Mouse (Mus musculus) thymus, postnatal 10 days (tissue): Measurements from ENCODE around the gene Efcab9.
A peak's percentile ranks its signal among the peaks of the same experiment; 100 is the strongest.
"Not testable (repeated sequence)": the region's sequence is repeated elsewhere in the genome, so short reads cannot be mapped to it uniquely, and the experiment has no call there.

Experiments used
- DNase-seq, 2 experiments: peaks; one replicate each; pipeline ENCODE4 v3.0.0; 2021; ENCODE audit warnings: low spot score in 2 of 2

The Efcab9 gene

DNA sequence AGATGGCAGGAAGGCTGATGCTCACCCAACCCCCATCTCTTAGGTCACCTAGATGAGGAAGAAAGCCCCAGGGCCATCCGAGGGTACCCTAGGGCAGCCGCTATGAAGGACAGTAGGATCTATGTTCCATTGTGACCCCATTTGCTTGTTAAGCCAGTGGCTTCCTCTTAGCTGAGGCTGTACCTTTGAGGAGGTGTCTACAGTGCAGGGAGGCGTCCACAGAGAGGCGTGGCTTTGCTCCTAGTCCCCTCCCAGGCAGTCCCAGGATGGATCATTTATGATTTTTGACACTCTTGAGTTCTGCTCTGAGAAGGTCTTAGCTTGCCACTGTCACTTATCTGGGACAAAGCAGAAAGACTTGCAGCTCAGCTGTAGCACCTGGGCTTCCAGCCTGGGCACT lies 7.0 kb upstream of the Efcab9 start:
- no peak for DNase-seq

- no peak for DNase-seq
Observed at GRCm38 (mm10) chr11:32538435-32538834, 6.6 kb upstream of the Efcab9 start.

GRCm38 (mm10) chr11:32536954-32537353 lies 5.1 kb upstream of the Efcab9 start:
- no peak for DNase-seq

DNA sequence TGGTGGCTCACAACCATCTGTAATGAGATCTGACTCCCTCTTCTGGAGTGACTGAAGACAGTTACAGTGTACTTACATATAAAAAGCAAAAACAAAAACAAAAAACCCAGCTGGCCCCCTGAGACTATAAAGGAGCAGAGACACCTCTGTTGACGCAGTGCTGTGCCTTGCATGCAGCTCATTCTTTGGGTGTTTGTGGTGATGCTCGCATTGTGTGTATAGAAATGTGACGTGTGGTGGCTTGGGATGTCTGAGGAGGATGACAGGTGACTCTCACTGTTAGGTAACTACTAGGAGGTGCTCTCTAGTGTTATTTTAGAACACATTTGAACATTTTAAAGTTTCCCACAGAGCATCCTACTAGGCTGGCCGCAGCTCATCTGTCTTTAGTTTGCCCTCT lies 3.8 kb upstream of the Efcab9 start:
- no peak for DNase-seq

- DNase-seq: no peak
Observed at GRCm38 (mm10) chr11:32534453-32535075, 2.7 kb upstream of the Efcab9 start.

DNA sequence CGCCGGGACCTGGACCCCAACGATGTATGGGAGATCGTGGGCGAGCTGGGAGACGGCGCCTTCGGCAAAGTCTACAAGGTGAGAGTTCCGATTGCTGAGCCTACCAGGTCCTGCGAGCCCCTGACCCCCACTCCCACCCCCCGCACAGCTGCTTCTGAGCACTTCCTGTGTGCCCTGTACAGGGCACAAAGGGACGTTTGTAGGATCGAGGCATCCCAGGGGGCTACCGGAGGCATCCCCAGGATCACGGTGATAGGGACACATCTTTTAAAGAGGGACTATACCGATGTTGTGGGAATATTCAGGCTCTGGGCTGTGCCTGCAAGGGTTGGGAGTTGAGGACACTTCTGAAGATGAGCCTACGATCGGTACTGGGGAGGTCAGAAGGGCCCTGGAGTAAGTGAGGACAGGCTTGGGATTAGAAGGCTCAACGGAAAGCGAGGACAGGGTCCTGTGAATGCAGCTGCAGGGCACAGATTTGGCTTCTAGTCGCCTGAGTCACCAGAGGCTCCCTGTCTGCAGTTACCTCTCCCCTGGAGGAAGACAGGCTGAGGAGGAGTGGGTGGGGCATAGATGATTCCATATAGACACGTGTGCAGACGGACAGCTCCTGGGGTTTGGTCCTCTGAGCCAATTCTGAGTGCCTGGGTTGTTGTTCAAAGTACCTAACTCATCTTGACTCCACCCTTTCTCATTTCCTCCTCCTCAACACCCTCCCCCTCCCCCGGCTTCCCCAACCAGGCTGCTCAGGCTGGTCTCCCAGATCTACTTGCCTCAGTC lies 1.8 kb upstream of the Efcab9 start:
- DNase-seq: peak; percentile 72 to 82

GRCm38 (mm10) chr11:32532765-32533481 lies 1.0 kb upstream of the Efcab9 start, which contains the start of gene Stk10:
Stk10 (plus strand) TSS chr11:32533305.
- DNase-seq: peak; percentile 92 to 93

DNA sequence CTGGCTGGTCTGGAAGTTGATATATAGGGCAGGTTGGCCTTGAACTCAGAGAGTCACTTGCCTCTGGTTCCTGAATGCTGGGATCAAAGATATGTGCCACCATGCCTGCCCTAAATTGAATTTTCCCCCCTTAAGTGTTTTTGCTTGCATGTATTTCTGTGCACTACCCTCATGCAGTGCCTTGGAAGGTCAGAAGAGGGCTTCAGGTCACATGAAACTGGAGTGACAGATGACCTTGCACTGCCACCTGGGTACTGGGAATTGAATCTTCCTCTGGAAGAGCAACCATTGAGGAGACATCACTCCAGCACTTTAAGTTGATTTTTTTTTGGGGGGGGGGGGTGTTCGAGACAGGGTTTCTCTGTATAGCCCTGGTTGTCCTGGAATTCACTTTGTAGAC lies 1.7 kb downstream of the Efcab9 start:
- DNase-seq: no peak

GRCm38 (mm10) chr11:32527006-32527405 lies 4.9 kb downstream of the Efcab9 start:
- no peak for DNase-seq

DNA sequence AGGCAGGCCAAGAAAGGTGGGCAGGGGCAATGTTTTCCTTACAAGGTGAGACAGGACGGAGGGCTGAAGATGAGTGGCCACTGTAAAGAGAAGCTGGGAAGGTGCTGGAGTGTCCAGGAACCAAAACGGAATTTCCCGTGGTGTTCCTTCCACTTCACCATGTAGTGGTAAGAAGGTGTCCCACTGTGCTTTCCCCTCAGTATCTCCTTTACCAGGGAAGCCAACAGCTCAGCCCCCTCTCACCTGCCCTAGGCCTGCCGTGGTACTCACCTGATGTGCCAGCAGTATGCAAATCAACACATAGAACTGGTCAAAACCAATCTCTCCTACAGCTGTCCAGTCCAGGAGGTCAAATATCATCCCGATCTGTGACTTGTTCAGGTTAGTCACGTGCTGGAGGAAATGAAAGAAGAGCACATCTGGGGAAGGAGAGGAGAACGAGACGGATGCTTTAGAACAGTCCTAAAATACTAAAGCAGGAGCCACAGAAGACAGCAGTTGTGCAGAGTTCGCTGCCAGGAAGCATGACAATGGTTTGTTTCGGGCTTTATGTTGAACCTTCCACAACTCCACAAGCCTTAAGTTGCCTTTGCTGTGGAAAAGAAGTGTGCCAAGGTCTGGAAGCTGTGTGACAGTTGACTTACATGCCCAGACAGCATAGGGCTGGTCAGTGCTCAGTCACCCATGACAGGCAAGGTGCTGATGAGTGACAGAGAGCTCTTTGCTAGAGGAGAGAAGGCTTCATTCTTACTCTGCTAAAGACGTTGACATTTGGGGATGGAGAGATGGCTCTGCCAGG lies 7.6 kb downstream of the Efcab9 start:
- DNase-seq: no peak

DNA sequence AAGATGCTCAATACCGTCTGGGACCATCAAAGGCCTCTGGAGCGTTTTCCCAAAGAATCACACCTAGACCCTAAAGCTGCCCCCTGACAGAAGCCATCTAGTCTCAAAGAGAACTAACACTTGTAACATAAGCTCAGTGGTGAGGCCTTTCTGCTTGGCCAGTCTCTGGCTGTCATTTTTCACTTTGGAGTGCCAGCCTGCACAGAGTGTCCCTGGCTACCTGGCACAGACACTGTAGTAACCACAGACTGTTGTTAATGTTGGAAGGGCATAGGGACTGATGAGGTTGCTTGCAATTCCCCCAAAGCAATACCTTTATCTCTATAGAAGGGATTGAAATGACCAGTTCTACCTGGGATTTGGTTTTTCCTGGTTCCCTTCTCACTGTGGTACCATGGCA lies 10.6 kb downstream of the Efcab9 start:
- no peak for DNase-seq

GRCm38 (mm10) chr11:32519354-32519753 lies 12.5 kb downstream of the Efcab9 start:
- no peak for DNase-seq

DNA sequence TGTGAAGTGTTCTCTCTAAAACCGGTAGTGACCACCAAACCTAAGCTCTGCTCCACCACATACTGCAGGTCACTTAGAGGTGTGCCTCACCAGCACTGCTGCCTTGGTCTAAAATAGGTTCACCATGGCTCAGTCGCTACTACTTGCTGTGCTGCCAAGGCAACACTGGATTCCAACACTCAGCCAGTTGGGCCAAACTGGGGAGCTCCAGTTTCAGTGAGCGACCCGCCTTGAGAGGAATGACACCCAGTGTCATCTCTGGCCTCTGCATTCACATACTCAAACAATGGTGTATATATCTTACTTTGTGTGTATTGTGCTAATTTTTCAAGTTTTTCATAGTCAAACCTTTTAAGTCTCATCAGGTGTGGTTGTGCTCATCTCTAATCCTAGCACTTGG lies 13.1 kb downstream of the Efcab9 start:
- DNase-seq: no peak

DNA sequence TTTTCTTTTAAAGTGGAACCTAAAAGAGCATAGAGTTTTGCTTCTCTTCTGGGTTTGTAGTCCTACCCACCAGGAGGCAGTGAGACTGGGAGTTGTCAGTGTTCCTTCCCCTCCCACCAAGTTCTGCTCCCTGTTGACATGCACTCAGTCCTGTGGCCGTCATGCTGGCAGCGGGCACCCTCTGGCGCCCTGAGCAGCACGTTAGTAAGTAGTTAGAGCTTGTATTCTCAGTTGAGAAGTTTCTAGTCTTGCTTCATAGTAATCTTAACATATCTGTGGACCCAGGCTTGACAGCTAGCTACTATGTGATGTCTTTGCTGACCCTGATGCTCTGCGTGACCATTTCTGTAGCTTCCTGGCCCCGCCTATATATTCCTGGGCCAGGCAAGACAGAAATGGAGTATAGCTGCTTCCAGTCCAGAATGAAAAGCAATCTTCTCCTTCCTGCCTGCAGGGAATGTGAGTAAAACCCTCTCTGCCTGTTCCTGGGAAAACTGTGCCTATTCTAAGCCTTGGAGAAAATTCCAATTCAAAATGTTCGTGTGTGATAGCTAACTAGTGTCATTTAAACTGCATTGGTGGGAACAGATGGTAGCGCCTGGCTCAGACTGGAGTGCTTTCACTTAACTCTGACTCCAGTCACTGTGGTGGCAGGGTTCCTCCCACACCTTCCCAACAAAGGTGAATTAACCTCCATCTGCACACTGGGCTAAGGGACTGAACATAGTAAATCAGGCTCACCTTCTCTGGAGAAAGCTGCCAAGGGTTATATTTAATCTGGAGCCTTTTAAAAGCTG lies 14.8 kb downstream of the Efcab9 start:
- DNase-seq: no peak

DNA sequence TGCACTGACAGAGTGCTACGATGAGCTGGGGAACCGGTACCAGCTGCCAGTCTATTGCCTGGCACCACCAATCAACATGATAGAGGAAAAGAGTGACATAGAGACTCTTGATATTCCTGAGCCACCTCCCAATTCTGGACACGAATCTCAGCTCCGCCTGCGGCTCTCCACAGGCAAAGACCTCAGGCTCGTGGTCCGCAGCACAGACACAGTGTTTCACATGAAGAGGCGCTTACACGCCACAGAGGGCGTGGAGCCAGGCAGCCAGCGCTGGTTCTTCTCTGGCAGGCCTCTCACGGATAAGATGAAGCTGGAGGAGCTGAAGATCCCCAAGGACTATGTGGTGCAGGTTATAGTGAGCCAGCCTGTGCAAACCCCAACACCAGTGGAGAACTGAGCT lies 15.8 kb downstream of the Efcab9 start:
- DNase-seq: no peak

DNA sequence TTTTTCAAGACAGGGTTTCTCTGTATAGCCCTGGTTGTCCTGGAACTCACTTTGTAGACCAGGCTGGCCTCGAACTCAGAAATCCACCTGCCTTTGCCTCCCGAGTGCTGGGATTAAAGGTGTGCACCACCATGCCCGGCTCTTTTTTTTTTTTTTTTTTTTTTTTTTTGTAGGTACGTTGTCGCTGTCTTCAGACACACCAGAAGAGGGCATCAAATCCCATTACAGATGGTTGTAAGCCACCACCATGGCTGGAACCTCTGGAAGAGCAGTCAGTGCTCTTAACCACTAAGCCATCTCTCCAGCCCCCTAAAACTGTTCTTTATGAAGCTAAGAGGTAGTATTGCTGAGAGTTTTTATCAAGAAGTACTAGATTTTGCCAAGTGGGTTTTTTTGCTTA lies 17.0 kb downstream of the Efcab9 start:
- not testable (repeated sequence) for DNase-seq

DNA sequence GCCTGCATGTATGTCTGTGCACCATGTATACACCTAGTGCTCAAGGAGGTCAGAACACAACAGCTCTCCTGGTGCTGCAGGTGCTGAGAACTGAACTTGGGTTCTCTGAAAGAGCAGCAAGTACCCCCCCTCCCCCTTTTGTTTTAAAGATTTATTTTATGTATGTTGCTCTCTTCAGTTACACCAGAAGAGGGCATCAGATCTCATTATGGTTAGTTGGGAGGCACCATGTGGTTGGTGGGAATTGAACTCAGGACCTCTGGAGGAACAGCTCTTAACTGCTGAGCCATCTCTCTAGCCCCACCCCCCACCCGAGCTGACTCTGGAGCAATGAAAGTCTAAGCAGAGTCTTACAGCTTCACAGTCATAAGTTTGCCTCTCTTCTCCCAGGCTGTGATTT lies 21.0 kb downstream of the Efcab9 start:
- DNase-seq: no peak

DNA sequence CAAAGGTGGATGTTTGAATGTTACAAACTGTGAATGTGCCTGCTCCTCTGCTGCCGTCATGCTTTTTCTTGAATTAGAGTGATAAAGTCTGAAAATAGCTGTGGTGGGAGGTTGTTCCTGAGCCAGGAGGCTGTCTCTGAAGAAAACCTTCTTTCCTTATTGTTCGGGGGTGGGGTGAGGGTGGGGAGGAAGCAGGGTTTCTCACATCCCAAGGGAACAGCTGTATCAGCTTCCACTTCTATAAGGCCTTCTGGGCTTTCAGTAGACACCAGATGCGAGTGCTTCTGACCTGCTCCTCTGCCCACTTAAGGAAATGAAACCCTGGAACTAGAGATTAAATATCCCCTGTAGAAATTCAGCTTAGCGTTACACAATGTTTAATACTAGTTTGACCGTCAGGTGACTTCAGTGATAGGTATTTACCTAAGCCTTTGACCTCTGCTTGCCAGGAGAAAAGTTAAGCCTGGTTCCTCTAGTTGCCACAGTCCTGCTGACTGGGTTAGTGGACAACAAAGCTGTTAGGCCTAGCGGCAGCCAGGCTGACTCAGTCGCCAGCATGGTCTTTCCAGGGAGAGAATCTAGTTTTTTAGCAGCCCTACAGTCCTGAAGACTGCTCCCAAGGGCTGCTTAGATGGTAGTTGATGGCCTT lies 26.7 kb downstream of the Efcab9 start:
- no peak for DNase-seq

GRCm38 (mm10) chr11:32503711-32504110 lies 28.2 kb downstream of the Efcab9 start:
- no peak for DNase-seq

GRCm38 (mm10) chr11:32499931-32500330 lies 31.9 kb downstream of the Efcab9 start:
- no peak for DNase-seq
